Mouse (Mus musculus) gastrocnemius, adult 8-10 months (tissue): Measurements from ENCODE around the gene Alms1. TPM values are rescaled to one million over a fixed set of nuclear protein-coding genes. Genes with fewer than 3 reads are reported as not detected.
"Not testable (repeated sequence)": the region's sequence is repeated elsewhere in the genome, so short reads cannot be mapped to it uniquely, and the experiment has no call there.

ENCODE experiments used
- DNase-seq, 2 experiments: peaks; one replicate each; pipeline ENCODE4 v3.0.0; 2022; ENCODE audit warnings: low spot score in 2 of 2
- microRNA-seq: library from miRNA; unstranded; fragments of <30 nt; microRNA quantifications from one replicate; pipeline ENCODE4 v1.2.0, GENCODE M21; 2022
- total RNA-seq, 4 experiments: library from RNA; stranded (reverse); gene quantifications; 2 replicates each; pipeline ENCODE4 v1.2.4; 2022

Gene Alms1
- total RNA-seq, 4 experiments from 2014 or later, result 0.53 to 0.80 (median 0.66) TPM

GRCm38 (mm10) chr6:85713105-85713504 lies 125.8 kb downstream of the Alms1 start, which contains the start of gene Nat8f7:
Gene Nat8f7, minus strand, starts transcription at chr6:85713205.
- DNase-seq, result not testable (repeated sequence)

Small RNA genes within 50 kb of the gene (microRNA-seq; reads per million reads assigned to microRNA genes)
- gene Gm27317, result not detected

Other genes starting within 250 kb of the Alms1 start
- 10 to 100 TPM; 23.8 to 35.6 (median 30.0) TPM for gene Rab11fip5, start 212.9 kb upstream of the Alms1 start, total RNA-seq
- not detected for gene Noto, start 163.6 kb upstream of the Alms1 start, total RNA-seq
- gene Smyd5, start 155.5 kb upstream of the Alms1 start, total RNA-seq, result 1 to 10 TPM; 8.4 to 9.6 (median 8.4) TPM
- gene Cct7, start 136.0 kb upstream of the Alms1 start, total RNA-seq, result 100 to 1,000 TPM; 139 to 146 (median 144) TPM
- gene Pradc1, start 135.6 kb upstream of the Alms1 start, total RNA-seq, result 10 to 100 TPM; 14.5 to 17.2 (median 16.6) TPM
- gene Fbxo41, start 84.5 kb upstream of the Alms1 start, total RNA-seq, result not detected
- not detected for gene Egr4, start 73.9 kb upstream of the Alms1 start, total RNA-seq
- gene Nat8f7, start 125.7 kb downstream of the Alms1 start, total RNA-seq, result under 1 TPM in 1 of 4 experiments, not detected in 3; 0.18 TPM
- under 1 TPM in 2 of 4 experiments, not detected in 2; 0.18 to 0.24 TPM for gene Nat8f3, start 178.2 kb downstream of the Alms1 start, total RNA-seq
- not detected for gene Nat8f6, start 233.4 kb downstream of the Alms1 start, total RNA-seq
- not detected for gene Nat8f5, start 233.4 kb downstream of the Alms1 start, total RNA-seq
- gene Nat8, start 244.6 kb downstream of the Alms1 start, total RNA-seq, result not detected